Mouse (Mus musculus): ENCODE data around the gene Arl16.
"Not testable (repeated sequence)": the region's sequence is repeated elsewhere in the genome, so short reads cannot be mapped to it uniquely, and the experiment has no call there.

The Arl16 gene

DNA sequence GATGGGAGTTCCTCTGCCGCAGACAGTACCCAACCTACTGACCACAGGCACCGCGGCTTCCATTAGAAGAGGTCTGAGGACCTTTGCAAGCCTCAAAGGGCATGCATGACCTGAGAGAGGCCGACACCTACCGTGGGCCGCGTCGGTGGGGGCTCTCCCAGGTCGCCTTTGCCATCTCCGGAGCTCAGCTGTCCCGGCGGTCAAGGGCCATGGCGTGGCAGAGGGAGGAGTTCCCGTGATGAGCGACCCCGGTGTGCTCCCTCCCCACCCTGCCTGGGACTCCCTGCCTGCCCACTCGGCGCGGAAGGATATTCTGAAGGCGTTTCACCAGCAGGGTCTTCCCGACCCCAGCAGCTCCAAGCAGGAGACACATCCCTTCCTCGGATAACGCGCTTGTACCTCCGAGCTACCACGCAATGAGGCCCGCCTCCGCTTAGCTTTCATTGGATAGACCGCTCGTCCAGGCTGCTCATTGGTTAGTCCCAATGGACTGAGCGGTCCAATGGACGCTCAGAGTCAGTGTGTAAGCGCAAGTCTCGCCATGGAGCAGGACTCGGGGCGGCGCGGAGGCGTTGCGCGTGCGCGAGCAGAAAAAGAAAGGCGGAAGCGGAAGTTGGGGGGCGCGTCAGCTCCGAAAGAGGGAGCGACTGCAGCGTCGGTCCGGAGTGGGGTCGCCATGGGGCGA lies at the start of gene Arl16:
Gene Arl16, minus strand, starts transcription at position 557 of the 685 bp plus-strand sequence.
- peak; percentile 92 to 94 for DNase-seq (ENCODE audit: low spot score in 2 of 2)

DNA sequence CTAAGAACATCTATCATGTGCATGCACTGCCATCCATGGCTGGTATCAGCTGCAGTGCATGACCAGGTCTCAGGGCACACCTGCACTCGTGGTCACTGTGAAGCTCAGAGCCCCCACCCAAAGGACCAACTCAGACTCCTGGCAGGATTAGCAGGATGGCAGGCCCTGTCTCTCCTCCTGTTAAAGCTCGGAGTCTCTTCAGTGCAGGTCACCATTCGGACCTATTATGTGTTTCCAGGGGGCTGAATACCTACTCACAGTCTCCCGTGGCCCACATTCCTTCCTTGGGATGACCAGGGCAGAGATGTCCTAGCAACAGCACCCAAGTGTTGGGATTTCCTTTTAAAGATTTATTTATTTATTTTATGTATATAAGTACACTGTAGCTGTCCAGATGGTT lies 49.7 kb upstream of the Arl16 start:
- no peak for DNase-seq (ENCODE audit: low spot score in 2 of 2)

DNA sequence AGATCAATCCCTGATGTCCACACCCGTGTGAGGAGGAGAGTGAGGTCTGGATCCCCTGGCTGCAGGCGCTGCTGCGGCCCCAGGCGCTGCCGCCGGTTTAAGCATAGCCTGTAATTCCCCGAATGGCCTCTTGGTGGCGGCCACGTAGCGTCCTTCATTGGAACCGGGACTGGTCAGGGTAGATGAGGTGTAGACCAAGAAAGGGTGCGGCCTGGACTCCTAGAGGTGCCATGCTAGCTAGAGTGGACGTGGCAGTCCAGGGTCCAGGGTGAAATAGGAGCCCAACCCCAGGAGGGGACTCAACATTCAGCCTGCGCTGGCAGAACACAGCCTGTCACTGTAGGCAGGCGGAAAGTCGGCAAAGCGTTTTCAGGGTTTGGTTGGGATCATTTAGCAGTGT lies 48.2 kb upstream of the Arl16 start:
- DNase-seq (ENCODE audit: low spot score in 2 of 2): peak; percentile 84 to 85

DNA sequence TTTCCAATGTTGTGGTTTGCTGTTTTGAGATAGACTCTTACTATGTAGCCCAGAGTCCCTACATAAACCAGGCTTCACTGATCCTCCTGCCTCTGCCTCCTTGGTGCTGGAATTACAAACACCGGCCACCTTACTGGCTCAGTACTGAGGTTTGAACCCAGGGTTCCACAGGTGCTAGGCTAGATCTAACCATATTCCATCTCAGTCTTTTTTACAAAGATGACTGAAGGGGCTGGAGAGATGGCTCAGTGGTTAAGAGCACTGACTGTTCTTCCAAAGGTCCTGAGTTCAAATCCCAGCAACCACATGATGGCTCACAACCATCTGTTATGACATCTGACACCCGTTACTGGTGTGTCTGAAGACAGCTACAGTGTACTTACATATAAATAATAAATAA lies 46.9 kb upstream of the Arl16 start:
- not testable (repeated sequence) for DNase-seq (ENCODE audit: low spot score in 2 of 2)

DNA sequence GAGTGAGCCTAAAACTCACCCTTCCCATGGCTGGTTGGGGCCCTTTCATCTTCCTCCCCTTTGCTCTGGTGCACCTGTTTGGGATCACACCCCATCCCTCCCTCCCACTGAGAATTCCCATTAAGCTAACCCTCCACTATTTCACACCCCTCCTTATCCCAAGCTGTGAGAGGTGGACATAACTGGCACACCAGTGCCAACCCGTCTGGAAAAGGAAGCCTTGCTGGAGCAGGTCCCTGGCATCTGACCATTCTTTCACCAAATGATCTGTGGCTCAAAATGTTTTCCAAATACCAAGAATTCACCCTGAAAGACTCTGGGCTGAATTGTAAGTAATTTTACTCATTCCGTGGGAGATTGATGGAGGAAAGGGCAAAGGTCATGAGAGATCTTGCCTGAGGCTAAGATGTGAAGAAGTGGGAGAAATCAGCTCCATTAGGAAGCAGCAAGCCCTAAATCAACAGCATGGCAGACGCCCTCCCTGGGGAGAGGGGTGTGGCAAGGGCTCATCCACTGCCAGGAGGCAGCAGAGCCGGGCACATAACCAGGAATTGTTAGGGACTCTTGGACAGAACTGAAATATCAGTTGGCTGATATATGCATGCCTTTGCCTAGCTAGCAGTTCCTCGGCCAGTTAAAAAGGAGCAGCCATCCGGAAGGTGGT lies 45.5 kb upstream of the Arl16 start:
- no peak for DNase-seq (ENCODE audit: low spot score in 2 of 2)

DNA sequence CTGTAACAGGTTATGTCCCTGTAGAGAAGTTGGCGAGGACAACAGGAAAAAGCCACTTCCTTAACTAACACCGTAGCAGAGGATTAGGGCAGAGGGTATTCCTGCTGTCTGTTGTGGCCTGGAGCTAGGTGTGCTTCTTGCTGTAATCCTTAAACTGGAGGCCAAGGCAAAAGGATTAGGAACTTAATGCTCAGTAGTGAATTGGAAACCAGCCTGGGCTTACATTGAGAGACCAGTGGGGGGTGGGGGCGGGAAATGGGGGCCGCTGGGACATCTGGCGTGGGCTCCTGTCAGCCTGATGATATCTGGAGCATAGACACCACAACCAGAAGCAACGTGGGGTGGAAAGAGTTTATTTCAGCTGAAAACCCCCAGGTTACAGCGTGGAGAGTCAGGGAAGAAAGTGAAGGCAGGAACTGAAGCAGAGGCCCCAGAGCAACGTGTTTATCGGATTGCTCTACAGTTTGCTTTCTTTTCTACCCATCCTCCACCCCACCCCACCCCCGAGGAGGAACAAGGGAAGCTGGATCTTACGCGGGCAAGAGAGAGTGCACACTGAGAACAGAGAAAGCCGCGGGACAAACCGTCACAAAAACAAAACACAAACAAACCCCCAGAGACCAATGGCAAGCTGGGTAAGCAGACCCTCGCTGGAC lies 43.1 kb upstream of the Arl16 start:
- DNase-seq (ENCODE audit: low spot score in 2 of 2): no peak

DNA sequence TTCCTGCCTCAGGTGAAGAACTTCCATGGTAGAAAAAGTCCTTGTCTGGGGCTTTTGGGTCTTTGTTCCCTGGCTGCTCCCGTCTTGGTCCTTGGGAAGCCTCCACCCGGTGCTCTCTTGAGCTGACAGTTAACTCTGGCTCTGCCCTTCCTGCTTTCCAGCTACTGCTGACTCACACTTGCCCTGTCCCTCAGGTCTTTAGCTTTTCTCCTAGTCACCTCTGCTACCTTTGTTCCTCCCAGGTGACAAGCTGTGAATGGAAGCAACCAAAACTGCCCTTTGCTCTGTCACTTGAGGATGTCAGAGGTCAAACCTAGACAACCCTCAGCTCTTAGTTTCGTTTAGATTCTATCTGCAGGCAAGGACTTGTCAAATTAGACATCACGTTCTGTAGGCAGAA lies 42.5 kb upstream of the Arl16 start:
- DNase-seq (ENCODE audit: low spot score in 2 of 2): no peak

DNA sequence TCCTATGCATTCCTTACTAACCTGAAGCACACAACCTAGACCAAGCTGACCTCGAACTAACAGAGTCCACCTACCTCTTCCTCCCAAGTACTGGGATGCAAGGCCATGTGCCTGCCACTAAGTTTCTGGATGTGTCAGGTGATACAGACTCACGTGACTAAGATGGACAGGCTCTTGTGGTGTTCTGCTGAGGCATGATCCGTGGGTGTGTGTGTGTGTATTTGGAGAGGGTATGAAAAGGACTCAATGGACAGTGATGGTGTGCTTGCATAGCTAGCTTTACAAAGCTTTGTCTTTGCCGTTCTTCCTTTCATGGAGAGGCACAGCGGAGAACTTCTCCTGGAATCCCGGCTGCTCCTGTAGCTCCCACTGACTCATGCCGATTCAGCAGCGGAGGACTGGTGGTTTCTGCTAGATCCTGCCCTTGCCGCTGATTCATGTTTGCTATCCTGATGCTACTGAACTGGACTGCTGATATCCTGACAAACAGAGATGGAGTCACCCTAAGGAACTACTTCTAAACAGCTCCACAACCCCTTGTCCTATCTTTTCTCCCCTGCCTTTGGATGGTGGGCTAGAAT lies 41.0 kb upstream of the Arl16 start:
- DNase-seq (ENCODE audit: low spot score in 2 of 2): no peak

DNA sequence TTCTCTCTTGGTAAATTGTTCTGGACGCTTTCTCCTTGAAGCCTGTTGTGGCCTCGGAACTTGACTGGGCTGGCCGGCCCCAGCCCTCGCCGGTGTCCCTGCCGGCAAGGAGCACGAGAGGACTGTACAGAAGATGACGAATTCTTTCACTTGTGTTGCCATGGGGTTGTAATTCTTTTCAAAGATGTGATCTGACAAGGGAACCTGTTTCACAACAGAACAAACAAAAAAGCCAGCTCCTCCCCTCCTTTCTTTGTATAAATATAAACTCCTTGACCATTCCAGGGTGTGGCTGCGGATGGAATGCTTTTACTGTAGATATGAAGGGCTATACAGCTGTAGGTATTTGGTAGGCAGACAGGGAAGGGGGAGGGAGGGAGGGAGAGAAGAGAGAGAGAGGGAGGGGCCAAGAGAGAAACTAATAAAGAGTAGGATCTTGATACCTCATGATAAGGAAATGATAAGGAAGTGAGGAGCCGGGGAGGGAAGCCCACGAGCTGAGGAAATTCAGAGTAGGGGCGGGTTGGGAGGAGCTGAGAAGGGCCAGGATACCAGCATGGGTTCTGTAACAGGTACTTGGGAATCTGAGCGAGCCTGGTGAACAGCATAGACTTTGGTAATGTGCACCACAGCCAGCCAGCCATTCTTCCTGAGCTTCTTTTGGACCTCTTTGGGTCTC lies 40.3 kb upstream of the Arl16 start:
- no peak for DNase-seq (ENCODE audit: low spot score in 2 of 2)

DNA sequence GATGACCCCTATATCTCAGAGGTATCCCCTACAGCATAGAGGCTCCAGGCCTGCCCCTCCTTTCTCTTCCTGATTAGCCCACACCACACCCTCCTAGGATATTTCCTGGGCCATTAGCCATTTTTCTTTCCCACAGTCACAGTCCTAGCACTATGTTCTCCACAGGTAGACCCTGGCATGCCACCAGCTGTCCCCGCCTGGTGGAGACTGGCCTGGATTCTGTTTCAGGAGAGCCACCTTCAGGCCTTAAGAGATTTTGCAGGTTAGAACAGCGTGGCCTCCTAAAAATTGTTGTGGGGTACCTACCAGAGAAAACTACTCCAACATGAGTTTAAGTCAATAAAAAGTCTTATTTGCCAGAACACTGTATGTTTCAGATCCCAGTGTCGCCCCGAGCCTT lies 39.5 kb upstream of the Arl16 start:
- DNase-seq (ENCODE audit: low spot score in 2 of 2): no peak

DNA sequence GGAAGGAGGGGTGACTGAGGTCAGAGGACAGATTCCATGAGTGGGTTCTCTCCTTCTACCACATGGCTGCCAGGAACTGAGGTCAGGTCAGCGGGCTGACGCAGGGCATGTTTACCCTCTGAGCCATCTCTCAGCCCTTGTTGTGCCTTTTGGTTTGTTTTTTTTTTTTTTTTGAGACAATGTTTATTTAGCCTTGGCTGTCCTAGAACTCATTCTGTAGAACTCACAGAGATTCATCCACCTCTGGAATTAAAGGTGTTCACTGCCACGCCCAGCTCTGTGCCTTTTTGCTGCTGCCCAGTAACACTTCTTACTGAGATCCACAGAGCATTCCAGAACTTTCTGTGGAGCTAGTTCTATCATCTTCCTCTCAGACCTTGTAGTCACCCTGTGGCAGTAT lies 38.3 kb upstream of the Arl16 start:
- no peak for DNase-seq (ENCODE audit: low spot score in 2 of 2)

DNA sequence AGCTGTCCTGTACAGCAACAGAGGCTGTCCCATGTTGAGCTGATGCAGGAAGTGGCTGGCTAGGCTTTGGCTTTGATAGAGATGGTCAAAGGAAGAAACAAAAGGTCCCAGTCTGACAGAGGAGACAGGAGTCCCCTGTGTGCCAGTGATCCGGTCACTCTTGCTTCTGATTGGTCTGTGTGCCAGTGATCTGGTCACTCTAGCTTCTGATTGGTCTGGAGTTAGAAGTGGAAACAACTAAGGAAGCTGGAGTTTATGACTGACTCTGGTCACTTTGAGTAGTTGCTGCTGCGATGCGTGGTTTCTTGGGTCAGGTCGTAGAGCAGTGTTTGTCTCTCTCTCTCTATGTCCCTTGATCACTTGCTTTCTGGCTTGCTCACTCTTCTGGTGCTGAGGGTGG lies 34.3 kb upstream of the Arl16 start:
- no peak for DNase-seq (ENCODE audit: low spot score in 2 of 2)

DNA sequence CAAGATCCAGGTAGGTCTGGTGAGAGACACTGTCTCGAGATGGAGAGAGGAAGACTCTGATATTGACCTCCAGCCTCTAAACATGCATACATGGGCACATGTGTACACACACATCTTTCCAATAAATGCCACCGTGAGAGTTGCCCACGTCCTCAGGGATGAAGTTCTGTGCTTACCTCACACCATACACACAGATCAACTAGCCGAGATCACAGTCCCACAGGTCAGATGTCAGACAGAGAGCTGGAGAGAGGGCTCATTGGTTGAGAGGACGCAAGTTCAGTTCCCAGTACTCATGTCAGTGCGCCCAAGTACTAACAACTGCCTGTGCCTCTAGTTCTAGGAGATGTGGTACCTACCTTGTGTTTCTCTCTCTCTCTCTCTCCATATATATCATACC lies 33.6 kb upstream of the Arl16 start:
- no peak for DNase-seq (ENCODE audit: low spot score in 2 of 2)

DNA sequence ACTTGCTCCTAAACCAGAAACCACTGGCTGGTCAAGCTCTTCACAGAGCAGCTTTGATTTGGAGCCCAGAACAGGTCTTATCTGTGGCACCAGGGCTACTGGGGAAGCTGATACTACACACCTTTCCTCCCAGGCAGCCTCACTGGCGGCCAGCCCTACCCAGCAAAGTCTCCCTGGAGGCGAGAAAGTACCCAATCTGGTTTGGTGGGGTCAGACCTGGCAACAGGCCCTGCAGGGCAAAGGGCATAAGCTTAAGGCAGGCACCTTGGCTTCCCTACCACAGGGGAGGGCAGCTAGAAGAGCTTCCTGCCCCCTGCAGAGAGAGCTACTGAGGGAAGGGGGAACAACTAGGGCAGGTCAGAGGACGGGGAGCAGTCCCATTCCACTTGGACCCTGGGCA lies 33.0 kb upstream of the Arl16 start:
- no peak for DNase-seq (ENCODE audit: low spot score in 2 of 2)

DNA sequence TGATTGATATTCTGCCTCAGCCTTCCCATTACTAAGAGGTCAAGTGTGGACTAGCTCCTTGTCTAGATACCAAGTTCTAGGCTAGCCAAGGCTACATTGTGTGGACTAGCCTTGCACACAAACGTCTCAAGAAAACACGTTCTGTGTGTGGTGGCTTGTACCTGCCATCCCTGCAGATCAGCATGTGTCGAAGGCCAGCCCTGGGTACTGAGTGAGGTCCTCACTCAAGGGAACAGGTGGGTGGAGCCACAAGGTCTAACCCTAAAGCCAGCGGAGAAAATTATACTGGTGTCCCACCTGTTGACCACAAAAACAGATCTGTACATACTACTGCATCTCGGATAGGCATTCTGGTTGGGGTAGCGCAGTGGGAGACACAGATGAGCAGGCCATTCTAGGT lies 32.5 kb upstream of the Arl16 start:
- DNase-seq (ENCODE audit: low spot score in 2 of 2): no peak

DNA sequence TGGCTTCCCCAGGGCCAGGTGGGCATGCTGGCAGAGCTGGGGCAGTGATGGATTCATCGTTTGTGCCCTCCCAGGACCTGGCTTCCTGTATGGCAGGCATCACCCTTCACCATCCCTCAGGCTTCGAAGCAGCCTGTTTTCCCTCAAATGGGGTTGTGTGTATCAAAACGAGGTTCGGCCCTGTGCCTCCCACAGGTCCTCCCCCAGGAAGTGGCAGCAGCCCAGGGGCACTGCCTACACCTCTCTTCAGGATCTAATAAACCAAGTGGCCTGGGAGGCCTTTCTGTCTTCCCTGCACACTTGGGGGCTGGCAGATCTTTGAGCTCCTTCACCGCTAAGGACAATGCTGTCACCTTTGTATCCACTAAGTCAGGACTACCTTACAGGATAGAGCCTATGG lies 31.5 kb upstream of the Arl16 start:
- DNase-seq (ENCODE audit: low spot score in 2 of 2): no peak

DNA sequence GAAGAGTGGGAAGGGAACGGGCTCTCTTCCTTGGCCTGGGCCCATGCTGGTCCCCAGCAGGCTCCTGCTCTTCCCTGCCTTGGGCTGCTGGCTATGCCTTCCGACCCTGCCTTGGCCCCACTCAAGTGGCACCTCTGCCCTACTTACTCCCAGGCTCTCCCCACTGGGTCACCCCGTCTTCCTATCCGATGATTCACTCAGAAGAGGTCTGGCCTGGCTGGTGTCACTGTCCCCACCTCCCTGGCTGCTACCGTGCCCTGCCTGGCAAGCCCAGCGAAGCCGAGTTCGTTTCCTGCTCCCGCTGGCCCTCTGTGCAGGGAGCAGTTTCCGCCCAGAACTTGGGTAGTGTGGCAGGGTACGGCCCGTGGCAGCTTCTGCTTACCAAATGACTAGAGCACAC lies 30.8 kb upstream of the Arl16 start:
- DNase-seq (ENCODE audit: low spot score in 2 of 2): no peak

DNA sequence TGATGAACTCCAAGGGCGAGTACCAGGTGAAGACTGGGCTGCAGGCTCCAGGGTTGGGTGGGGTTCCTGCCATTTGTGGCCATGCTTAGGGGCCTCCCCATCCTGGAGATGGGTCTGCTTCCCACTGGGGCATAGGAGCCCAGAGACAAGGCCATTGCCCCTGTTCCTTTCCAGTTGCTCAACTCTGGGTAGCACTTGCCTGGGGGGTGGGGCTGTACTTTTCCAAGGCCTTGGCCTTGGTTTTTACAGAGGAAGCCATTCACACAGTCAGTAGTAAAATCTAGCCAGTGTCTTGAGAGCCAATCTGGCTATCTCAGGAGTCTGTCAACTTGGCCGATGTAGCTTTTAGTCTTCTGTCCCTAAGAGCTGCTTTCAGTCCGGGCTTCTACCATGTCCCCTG lies 30.0 kb upstream of the Arl16 start:
- no peak for DNase-seq (ENCODE audit: low spot score in 2 of 2)

DNA sequence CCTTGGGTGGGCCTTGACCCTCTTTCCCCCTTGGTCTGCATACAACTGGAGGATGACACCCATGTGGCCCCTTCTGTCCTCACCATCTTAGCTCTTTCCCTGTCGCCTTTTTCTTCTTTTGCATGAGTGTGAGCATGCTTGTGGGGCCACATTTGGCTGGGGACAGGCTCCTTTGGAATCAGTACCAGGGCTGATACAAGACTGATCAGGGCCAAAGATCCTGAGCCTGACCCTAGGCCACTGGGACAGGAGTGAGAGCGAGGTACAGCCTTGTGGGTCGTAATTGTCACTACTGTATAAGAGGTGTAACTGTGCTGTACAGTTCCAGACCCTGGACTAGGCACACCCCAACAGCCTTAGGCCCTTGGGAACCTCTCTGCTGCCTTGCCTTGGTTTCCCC lies 26.5 kb upstream of the Arl16 start:
- no peak for DNase-seq (ENCODE audit: low spot score in 2 of 2)

DNA sequence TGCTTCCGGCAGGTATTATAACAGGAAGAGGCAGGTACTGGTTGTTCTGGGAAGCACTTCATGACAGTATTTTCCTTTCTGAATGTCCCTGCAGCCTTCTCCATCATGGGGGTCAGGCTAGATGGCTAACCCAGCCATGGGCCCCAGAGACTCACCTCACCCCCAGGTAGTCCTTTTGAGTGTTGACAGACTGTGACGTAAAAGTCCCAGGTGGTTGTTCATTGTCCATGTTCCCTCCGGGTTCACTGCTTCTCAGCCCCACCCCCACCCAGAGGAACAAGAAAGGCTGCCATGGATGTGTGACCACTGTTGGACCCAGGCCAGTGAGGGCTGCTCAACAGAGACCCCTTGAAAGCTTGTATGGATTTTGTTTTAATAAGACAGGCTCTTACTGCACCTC lies 25.9 kb upstream of the Arl16 start:
- no peak for DNase-seq (ENCODE audit: low spot score in 2 of 2)

DNA sequence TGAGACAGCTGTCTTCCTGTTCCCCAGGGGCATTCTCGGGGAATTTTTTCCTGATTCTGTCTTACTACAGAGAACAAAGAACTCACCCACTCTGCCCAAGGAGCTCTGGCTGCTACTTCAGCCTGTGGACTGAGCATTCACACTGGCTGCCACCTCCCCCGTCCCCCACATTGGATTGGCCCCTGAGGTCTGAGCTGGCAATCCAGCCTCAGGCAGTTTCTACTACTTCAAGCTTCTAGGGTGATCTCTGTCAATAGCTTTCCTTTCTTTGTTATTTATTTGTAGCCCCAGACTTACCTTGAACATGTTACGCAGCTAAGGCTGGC lies 25.4 kb upstream of the Arl16 start:
- no peak for DNase-seq (ENCODE audit: low spot score in 2 of 2)

DNA sequence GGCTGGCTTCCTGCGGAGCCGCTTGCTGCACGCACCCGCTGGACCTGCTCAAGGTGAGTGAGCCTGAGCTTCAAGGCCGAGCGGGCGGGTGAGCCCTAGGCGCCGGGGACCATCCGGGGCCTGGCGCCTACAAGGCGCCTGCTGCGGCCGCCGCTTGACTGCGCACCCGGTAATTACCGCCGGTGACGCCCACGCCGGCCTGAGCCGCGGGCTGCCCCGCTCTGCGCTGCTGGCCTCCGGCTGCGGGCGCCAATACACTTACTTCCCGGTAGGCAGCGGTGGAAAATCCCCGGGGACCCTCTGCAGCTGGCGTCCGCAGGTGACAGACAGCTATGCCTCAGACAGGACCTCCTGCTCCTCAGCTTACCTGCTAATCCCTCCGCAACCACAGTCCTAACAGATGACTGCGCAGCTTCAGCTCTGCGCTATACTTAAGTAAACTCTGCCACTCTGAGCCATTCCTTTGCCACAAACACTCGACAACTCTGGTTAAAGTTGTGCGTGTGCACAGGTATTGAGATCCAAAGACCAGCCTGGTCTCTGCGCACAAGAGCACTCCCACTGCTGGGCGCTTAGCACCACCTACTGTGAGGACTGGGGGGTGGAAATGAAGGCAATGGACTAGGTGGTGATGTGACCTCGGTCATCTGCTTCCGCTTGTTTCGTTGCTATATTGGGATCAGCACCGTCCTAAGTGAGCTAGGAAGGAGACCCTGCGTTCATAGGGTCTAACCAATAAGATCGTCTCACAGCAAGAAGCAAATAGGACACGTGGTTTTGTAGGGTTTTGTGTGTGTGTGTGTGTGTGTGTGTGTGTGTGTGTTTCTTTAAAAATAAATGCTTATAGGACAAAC lies 24.8 kb upstream of the Arl16 start:
- peak; percentile 47 to 62 for DNase-seq (ENCODE audit: low spot score in 2 of 2)
